Mouse (Mus musculus) lung, embryonic 14.5 days (tissue): ENCODE results near the gene Dync1h1. TPM values are rescaled to one million over a fixed set of nuclear protein-coding genes. Genes with fewer than 3 reads are reported as not detected.

Source experiments
- ATAC-seq: fragments of 200-750 bp; cut with Nextera tagmentation; 2 replicates; pipeline ENCODE4 v1.8.0; 2017; ENCODE audit warnings: mild to moderate bottlenecking, moderate TSS enrichment, moderate library complexity; ENCODE audit not compliant: insufficient read depth
- DNase-seq: peaks from one replicate; pipeline ENCODE4 v3.0.0-alpha.2; 2015
- H3K27ac ChIP-seq: fragments of 300-500 bp; sonication (generic); 2 replicates; pipeline ENCODE4 v1.5.1; 2014; ENCODE audit warnings: low read depth, mild to moderate bottlenecking, moderate library complexity
- H3K27me3 ChIP-seq: fragments of 300-500 bp; sonication (generic); 2 replicates; pipeline ENCODE4 v1.6.1; 2014; ENCODE audit warnings: low read length, control low read depth; ENCODE audit not compliant: insufficient read depth
- H3K36me3 ChIP-seq: fragments of 300-500 bp; sonication (generic); 2 replicates; pipeline ENCODE4 v1.6.1; 2014; ENCODE audit warnings: control low read depth; ENCODE audit not compliant: insufficient read depth
- H3K4me1 ChIP-seq: fragments of 300-500 bp; sonication (generic); 2 replicates; pipeline ENCODE4 v1.6.1; 2014; ENCODE audit warnings: antibody characterized with exemption, control low read depth; ENCODE audit not compliant: insufficient read depth
- H3K4me2 ChIP-seq: fragments of 300-500 bp; sonication (generic); 2 replicates; pipeline ENCODE4 v1.6.1; 2014; ENCODE audit warnings: mild to moderate bottlenecking
- H3K4me3 ChIP-seq: fragments of 300-500 bp; sonication (generic); 2 replicates; pipeline ENCODE4 v1.5.1; 2014; ENCODE audit warnings: low read depth, low read length
- H3K9ac ChIP-seq: fragments of 300-500 bp; sonication (generic); 2 replicates; pipeline ENCODE4 v1.6.1; 2014
- H3K9me3 ChIP-seq: fragments of 300-500 bp; sonication (generic); 2 replicates; pipeline ENCODE4 v1.6.1; 2016; ENCODE audit warnings: low read depth, low read length, control low read depth
- CTCF ChIP-seq: IDR thresholded peaks from 2 replicates; pipeline ENCODE4 v1.5.1; 2016; ENCODE audit warnings: antibody characterized with exemption, low read depth
- WGBS: fragments of 180-500 bp; shearing (Covaris S2); extraction: QIAGEN DNeasy Blood & Tissue Kit; methylation state at CpG from one replicate; pipeline ENCODE4 v1.1.7; 2014; 5-methylcytosine and 5-hydroxymethylcytosine counted together
- polyA plus RNA-seq: library from polyadenylated mRNA; unstranded; fragments of >200 nt; fragmentation: Nextera tagmentation; extraction: Ambion mirVana; gene quantifications from 2 replicates; pipeline ENCODE4 v1.2.1, GENCODE M21; 2014

Gene Dync1h1
- 59.0 and 72.3 TPM in 2 replicates for polyA plus RNA-seq

- Histone ChIP-seq H3K4me3 (peak within 1 kb of the TSS; percentile 65), H3K9ac (peak within 1 kb of the TSS; percentile 93), H3K36me3 (no peaks in the 10 kb centered on the region), H3K4me2 (peak within 1 kb of the TSS; percentile 92), H3K9me3 (no peaks in the 10 kb centered on the region), H3K27me3 (no peaks in the 10 kb centered on the region), H3K27ac (peak within 1 kb of the TSS; percentile 96), H3K4me1 (peaks cover 9% of the 10 kb centered on the region; the same call in 1 of the 2 replicates)
- WGBS, result under 1% methylated on average over 102 of the region's 105 CpGs
- no peak for TF ChIP-seq CTCF
- DNase-seq (peak; percentile 98), ATAC-seq (peak; percentile 94)
Measured at GRCm38 (mm10) chr12:110601241-110602218, at the start of gene Dync1h1. TSS of gene Dync1h1 (plus strand) at chr12:110601452.

- H3K36me3 ChIP-seq, result peaks cover 84% of the 10 kb centered on the region
- no peak for TF ChIP-seq CTCF
- no peak overlapping the region for H3K4me2 ChIP-seq
- no peak overlapping the region for H3K27ac ChIP-seq
- ATAC-seq (no peak), DNase-seq (no peak)
- H3K4me1 ChIP-seq, result no peaks in the 10 kb centered on the region
- no peaks in the 10 kb centered on the region for H3K9me3 ChIP-seq
- no peaks in the 10 kb centered on the region for H3K27me3 ChIP-seq
- H3K9ac ChIP-seq, result no peak overlapping the region
- no peak overlapping the region for H3K4me3 ChIP-seq
- WGBS, result 80% methylated on average over 13 of the region's 13 CpGs
Measured at GRCm38 (mm10) chr12:110552113-110552512, 49.1 kb upstream of the Dync1h1 start.

- TF ChIP-seq CTCF, result no peak
- no peak overlapping the region for H3K4me2 ChIP-seq
Measured at GRCm38 (mm10) chr12:110553362-110553761, 47.9 kb upstream of the Dync1h1 start.

GRCm38 (mm10) chr12:110555536-110556240 lies 45.6 kb upstream of the Dync1h1 start:
- TF ChIP-seq CTCF, result no peak
- H3K27me3 ChIP-seq, result no peaks in the 10 kb centered on the region
- H3K4me2 ChIP-seq, result no peak overlapping the region
- H3K9ac ChIP-seq, result no peak overlapping the region
- no peaks in the 10 kb centered on the region for H3K4me1 ChIP-seq
- no peak overlapping the region for H3K27ac ChIP-seq
- no peak overlapping the region for H3K4me3 ChIP-seq
- no peak for ATAC-seq
- 87% methylated on average over 21 of the region's 21 CpGs for WGBS
- peaks cover 84% of the 10 kb centered on the region for H3K36me3 ChIP-seq
- H3K9me3 ChIP-seq, result no peaks in the 10 kb centered on the region
- DNase-seq, result no peak

More at GRCm38 (mm10) chr12:110553362-110553761, 47.9 kb upstream of the Dync1h1 start:
- Histone ChIP-seq H3K9me3 (no peaks in the 10 kb centered on the region), H3K36me3 (peaks cover 90% of the 10 kb centered on the region), H3K4me3 (no peak overlapping the region), H3K27me3 (no peaks in the 10 kb centered on the region), H3K9ac (no peak overlapping the region), H3K4me1 (no peaks in the 10 kb centered on the region), H3K27ac (no peak overlapping the region)
- no peak for ATAC-seq
- WGBS, result 90% methylated on average over 5 of the region's 5 CpGs
- no peak for DNase-seq

GRCm38 (mm10) chr12:110556861-110557628 lies 44.2 kb upstream of the Dync1h1 start:
- 84% methylated on average over 18 of the region's 18 CpGs for WGBS
- DNase-seq, result peak; percentile 39
- TF ChIP-seq CTCF, result no peak
- Histone ChIP-seq H3K27me3 (no peaks in the 10 kb centered on the region), H3K9me3 (no peaks in the 10 kb centered on the region), H3K4me2 (no peak overlapping the region), H3K4me3 (no peak overlapping the region), H3K36me3 (peaks cover 87% of the 10 kb centered on the region), H3K4me1 (no peaks in the 10 kb centered on the region), H3K9ac (no peak overlapping the region), H3K27ac (no peak overlapping the region)
- no peak for ATAC-seq

GRCm38 (mm10) chr12:110558175-110558574 lies 43.1 kb upstream of the Dync1h1 start:
- WGBS, result 94% methylated on average over 7 of the region's 7 CpGs
- peaks cover 82% of the 10 kb centered on the region for H3K36me3 ChIP-seq

More at GRCm38 (mm10) chr12:110558175-110558574, 43.1 kb upstream of the Dync1h1 start:
- Histone ChIP-seq H3K27ac (no peak overlapping the region), H3K4me3 (no peak overlapping the region), H3K27me3 (no peaks in the 10 kb centered on the region), H3K4me1 (no peaks in the 10 kb centered on the region), H3K9me3 (no peaks in the 10 kb centered on the region), H3K4me2 (no peak overlapping the region), H3K9ac (no peak overlapping the region)
- ATAC-seq (no peak), DNase-seq (no peak)
- no peak for TF ChIP-seq CTCF
